Mouse (Mus musculus): ENCODE measurements around the gene Lrp5.

- TF ChIP-seq POLR2A (IDR thresholded peaks at IDR 0.05; ENCODE audit: borderline replicate concordance, extremely low read depth, insufficient read depth, insufficient read length, poor library complexity, severe bottlenecking) (no peak), CTCF (IDR thresholded peaks at IDR 0.05; ENCODE audit: borderline replicate concordance, extremely low read depth, insufficient read depth, insufficient read length) (no peak)
Measured at GRCm38 (mm10) chr19:3657947-3658346, 28.4 kb downstream of the Lrp5 start.

Measured in brain, embryonic 14.5 days (tissue).